Mouse (Mus musculus) frontal cortex, postnatal 10 days (tissue): ENCODE results near the gene Wnt3a.
A peak's percentile ranks its signal among the peaks of the same experiment; 100 is the strongest.

ENCODE experiments used
- DNase-seq, 2 experiments: peaks; one replicate each; pipeline ENCODE4 v3.0.0; 2022; ENCODE audit warnings: low spot score in 2 of 2, mixed read lengths in 1 of 2

Gene Wnt3a

GRCm38 (mm10) chr11:59263870-59264563 lies 26.5 kb downstream of the Wnt3a start:
- peak; percentile 52 to 56 for DNase-seq

- DNase-seq: no peak
Measured at GRCm38 (mm10) chr11:59262308-59262707, 28.2 kb downstream of the Wnt3a start.

- no peak for DNase-seq
Measured at GRCm38 (mm10) chr11:59260706-59261493, 29.7 kb downstream of the Wnt3a start.

GRCm38 (mm10) chr11:59259647-59260046 lies 30.9 kb downstream of the Wnt3a start:
- no peak for DNase-seq

- DNase-seq: no peak
Measured at GRCm38 (mm10) chr11:59248101-59248500, 42.5 kb downstream of the Wnt3a start.

GRCm38 (mm10) chr11:59243856-59244255 lies 46.7 kb downstream of the Wnt3a start:
- no peak for DNase-seq

GRCm38 (mm10) chr11:59241841-59242240 lies 48.7 kb downstream of the Wnt3a start:
- no peak for DNase-seq

- DNase-seq: no peak
Measured at GRCm38 (mm10) chr11:59239796-59240195, 50.8 kb downstream of the Wnt3a start.

- DNase-seq: no peak
Measured at GRCm38 (mm10) chr11:59239428-59239785, 51.1 kb downstream of the Wnt3a start.

- DNase-seq: peak; percentile 40 to 54
Measured at GRCm38 (mm10) chr11:59238525-59239427, 51.8 kb downstream of the Wnt3a start.

GRCm38 (mm10) chr11:59232797-59233196 lies 57.8 kb downstream of the Wnt3a start:
- no peak for DNase-seq

- no peak for DNase-seq
Measured at GRCm38 (mm10) chr11:59230144-59230760, 60.3 kb downstream of the Wnt3a start.

- DNase-seq: peak; percentile 93 to 96
Measured at GRCm38 (mm10) chr11:59228122-59228953, 62.2 kb downstream of the Wnt3a start, which contains the start of gene Arf1. Gene Arf1 (minus strand): TSS chr11:59228270.

GRCm38 (mm10) chr11:59227604-59228121 lies 62.9 kb downstream of the Wnt3a start:
- DNase-seq: peak; percentile 34 to 46

- no peak for DNase-seq
Measured at GRCm38 (mm10) chr11:59226787-59227603, 63.6 kb downstream of the Wnt3a start.

- no peak for DNase-seq
Measured at GRCm38 (mm10) chr11:59226251-59226650, 64.3 kb downstream of the Wnt3a start.

GRCm38 (mm10) chr11:59225167-59225566 lies 65.4 kb downstream of the Wnt3a start:
- DNase-seq: no peak

- DNase-seq: no peak
Measured at GRCm38 (mm10) chr11:59224470-59224869, 66.1 kb downstream of the Wnt3a start.

GRCm38 (mm10) chr11:59224025-59224424 lies 66.5 kb downstream of the Wnt3a start:
- no peak for DNase-seq

GRCm38 (mm10) chr11:59222306-59222705 lies 68.2 kb downstream of the Wnt3a start:
- no peak for DNase-seq
